Mouse (Mus musculus) small intestine, adult 2 months (tissue): ENCODE results near the gene Mrpl4. TPM values are rescaled to one million over a fixed set of nuclear protein-coding genes. Genes with fewer than 3 reads are reported as not detected.

Experiments used
- H3K27ac ChIP-seq: fragments of 200-500 bp; 2 replicates; pipeline ENCODE4 v1.5.1; 2012; ENCODE audit warnings: low read depth, low read length, control low read depth, inconsistent platforms; ENCODE audit not compliant: insufficient read depth
- H3K27me3 ChIP-seq: fragments of 200-500 bp; 2 replicates; pipeline ENCODE4 v1.6.1; 2012; ENCODE audit warnings: mild to moderate bottlenecking, moderate library complexity, low read length, inconsistent platforms; ENCODE audit not compliant: control insufficient read depth, insufficient read depth
- H3K36me3 ChIP-seq: fragments of 200-500 bp; 2 replicates; pipeline ENCODE4 v1.6.1; 2012; ENCODE audit warnings: mild to moderate bottlenecking, low read length, control low read depth, inconsistent platforms; ENCODE audit not compliant: control insufficient read depth, insufficient read depth
- H3K4me1 ChIP-seq: fragments of 200-500 bp; 2 replicates; pipeline ENCODE4 v1.6.1; 2012; ENCODE audit warnings: low read length, inconsistent platforms, mixed read lengths; ENCODE audit not compliant: control insufficient read depth, insufficient read depth, insufficient read length
- H3K4me3 ChIP-seq: fragments of 200-500 bp; 2 replicates; pipeline ENCODE4 v1.5.1; 2012; ENCODE audit warnings: low read depth, mild to moderate bottlenecking, control low read depth, inconsistent platforms, low read length, moderate library complexity
- CTCF ChIP-seq: fragments of 200-500 bp; IDR thresholded peaks from 2 replicates; pipeline ENCODE4 v1.5.1; 2012; ENCODE audit warnings: low read depth, mild to moderate bottlenecking, control low read depth, inconsistent platforms, low read length, moderate library complexity, mixed read lengths; ENCODE audit not compliant: insufficient replicate concordance, insufficient read length; ENCODE audit errors: extremely low read depth
- POLR2A ChIP-seq: fragments of 200-500 bp; IDR thresholded peaks from 2 replicates; pipeline ENCODE4 v1.6.1; 2012; ENCODE audit warnings: low read depth, mild to moderate bottlenecking, control low read depth, inconsistent platforms, low read length, moderate library complexity
- WGBS: fragments of 180-500 bp; shearing (Covaris S2); methylation state at CpG from one replicate; pipeline ENCODE4 v1.1.7; 2018; 5-methylcytosine and 5-hydroxymethylcytosine counted together
- polyA plus RNA-seq: library from polyadenylated mRNA; depleted of rRNA; stranded (reverse); fragments of >200 nt; gene quantifications from 2 replicates; pipeline ENCODE4 v1.2.3, GENCODE M21; 2012; rRNA removed

Gene Mrpl4
- polyA plus RNA-seq, 1 experiment, result 143 TPM

- TF ChIP-seq POLR2A (no peak), CTCF (no peak)
- Histone ChIP-seq H3K27ac (no peak overlapping the region), H3K36me3 (no peaks in the 10 kb centered on the region), H3K4me3 (no peak overlapping the region), H3K27me3 (no peaks in the 10 kb centered on the region), H3K4me1 (no peaks in the 10 kb centered on the region)
- 53% methylated on average over 3 of the region's 3 CpGs for WGBS
Observed at GRCm38 (mm10) chr9:21045235-21045634, 42.7 kb downstream of the Mrpl4 start.

GRCm38 (mm10) chr9:21051578-21051977 is 49.0 kb downstream of the Mrpl4 start:
- H3K36me3 ChIP-seq, result no peaks in the 10 kb centered on the region
- H3K27ac ChIP-seq, result no peak overlapping the region
- no peak overlapping the region for H3K4me3 ChIP-seq
- 65% methylated on average over 10 of the region's 10 CpGs for WGBS
- H3K4me1 ChIP-seq, result no peaks in the 10 kb centered on the region
- H3K27me3 ChIP-seq, result no peaks in the 10 kb centered on the region
- no peak for TF ChIP-seq CTCF
- TF ChIP-seq POLR2A, result no peak

Other genes starting within 250 kb of the Mrpl4 start
- 2.1 and 2.4 TPM in 2 replicates for gene Col5a3, start 187.7 kb upstream of the Mrpl4 start, polyA plus RNA-seq
- gene Rdh8, start 184.2 kb upstream of the Mrpl4 start, polyA plus RNA-seq, result not detected in 2 replicates
- 22.3 and 37.9 TPM in 2 replicates for gene A230050P20Rik, start 134.1 kb upstream of the Mrpl4 start, polyA plus RNA-seq
- 4.3 and 8.0 TPM in 2 replicates for gene Angptl6, start 123.0 kb upstream of the Mrpl4 start, polyA plus RNA-seq
- gene Ppan, start 114.6 kb upstream of the Mrpl4 start, polyA plus RNA-seq, result 33.4 and 42.2 TPM in 2 replicates
- 57.9 and 94.5 TPM in 2 replicates for gene Eif3g, start 104.1 kb upstream of the Mrpl4 start, polyA plus RNA-seq
- gene Dnmt1, start 42.9 kb upstream of the Mrpl4 start, polyA plus RNA-seq, result 10.4 and 21.7 TPM in 2 replicates
- 2.5 and 2.9 TPM in 2 replicates for gene S1pr2, start 26.0 kb upstream of the Mrpl4 start, polyA plus RNA-seq
- 6.8 and 9.4 TPM in 2 replicates for gene Icam1, start 13.2 kb downstream of the Mrpl4 start, polyA plus RNA-seq
- gene Icam4, start 26.6 kb downstream of the Mrpl4 start, polyA plus RNA-seq, result 0.32 and 0.37 TPM in 2 replicates
- 0.11 TPM in 2 replicates for gene Icam5, start 29.3 kb downstream of the Mrpl4 start, polyA plus RNA-seq
- 0.80 TPM in 1 of 2 replicates, not detected in the other for gene Zglp1, start 64.4 kb downstream of the Mrpl4 start, polyA plus RNA-seq
- 0.09 and 0.16 TPM in 2 replicates for gene Gm49373, start 70.4 kb downstream of the Mrpl4 start, polyA plus RNA-seq
- 37.0 and 60.8 TPM in 2 replicates for gene Fdx1l, start 70.9 kb downstream of the Mrpl4 start, polyA plus RNA-seq
- gene Gm38431, start 89.3 kb downstream of the Mrpl4 start, polyA plus RNA-seq, result 6.2 and 21.8 TPM in 2 replicates
- 34.2 and 90.8 TPM in 2 replicates for gene Raver1, start 89.3 kb downstream of the Mrpl4 start, polyA plus RNA-seq
- gene Tyk2, start 128.5 kb downstream of the Mrpl4 start, polyA plus RNA-seq, result 16.3 and 31.2 TPM in 2 replicates
- 14.4 and 24.9 TPM in 2 replicates for gene Cdc37, start 147.2 kb downstream of the Mrpl4 start, polyA plus RNA-seq
- gene Pde4a, start 163.0 kb downstream of the Mrpl4 start, polyA plus RNA-seq, result 5.1 and 7.1 TPM in 2 replicates
- gene Keap1, start 236.6 kb downstream of the Mrpl4 start, polyA plus RNA-seq, result 56.6 and 103 TPM in 2 replicates
- 0.08 and 0.18 TPM in 2 replicates for gene S1pr5, start 245.7 kb downstream of the Mrpl4 start, polyA plus RNA-seq